Mouse (Mus musculus): ENCODE results near the gene Etv3.
"Not testable (repeated sequence)": the region's sequence is repeated elsewhere in the genome, so short reads cannot be mapped to it uniquely, and the experiment has no call there.

Etv3 gene

DNA sequence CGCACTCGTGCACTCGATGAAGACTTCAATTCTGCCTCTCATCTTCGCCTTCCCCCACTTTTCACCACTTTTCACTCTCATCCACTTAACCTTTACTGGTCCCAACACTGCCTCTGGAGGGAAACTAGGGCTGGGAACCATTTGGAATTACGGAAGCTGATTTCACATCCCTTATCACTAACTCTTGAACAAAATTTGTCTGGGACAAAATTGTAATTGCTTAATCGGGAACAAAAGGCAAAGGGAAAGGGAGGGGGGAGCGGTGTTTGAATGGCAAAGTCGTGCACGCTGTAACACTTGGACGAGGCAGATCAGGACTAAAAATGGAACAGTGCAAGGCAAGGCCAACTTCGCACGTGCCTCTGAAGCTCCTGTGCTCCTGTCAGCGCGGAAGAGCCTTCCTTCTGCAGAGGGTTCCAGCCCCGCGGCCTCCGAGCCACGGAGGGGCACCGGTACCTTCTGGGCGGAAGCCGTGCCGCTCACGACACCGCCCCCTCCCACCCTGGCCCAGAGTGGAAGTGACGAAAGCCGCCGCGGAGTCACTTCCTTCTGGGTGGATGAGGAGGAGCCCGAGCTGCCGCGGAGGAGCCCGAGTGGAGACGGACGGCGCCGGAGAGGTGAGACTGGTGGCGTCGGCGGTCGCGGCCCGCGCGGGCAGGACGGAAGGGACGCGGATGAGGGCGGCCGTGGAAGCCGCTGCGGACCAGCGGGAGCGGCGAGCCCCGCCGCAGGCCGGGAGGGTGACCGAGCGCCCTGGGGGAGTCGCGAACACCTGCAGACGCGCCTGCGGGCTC is at the start of gene Etv3:
Gene Etv3 (plus strand): TSS at position 365 of the 794 bp plus-strand sequence.
- DNase-seq (ENCODE audit: low read depth in 2 of 2, low spot score in 2 of 2) = peak; percentile 81 to 86

GRCm38 (mm10) chr3:87477948-87478347 is 47.3 kb upstream of the Etv3 start:
- DNase-seq (ENCODE audit: low read depth in 2 of 2, low spot score in 2 of 2) = not testable (repeated sequence)

DNA sequence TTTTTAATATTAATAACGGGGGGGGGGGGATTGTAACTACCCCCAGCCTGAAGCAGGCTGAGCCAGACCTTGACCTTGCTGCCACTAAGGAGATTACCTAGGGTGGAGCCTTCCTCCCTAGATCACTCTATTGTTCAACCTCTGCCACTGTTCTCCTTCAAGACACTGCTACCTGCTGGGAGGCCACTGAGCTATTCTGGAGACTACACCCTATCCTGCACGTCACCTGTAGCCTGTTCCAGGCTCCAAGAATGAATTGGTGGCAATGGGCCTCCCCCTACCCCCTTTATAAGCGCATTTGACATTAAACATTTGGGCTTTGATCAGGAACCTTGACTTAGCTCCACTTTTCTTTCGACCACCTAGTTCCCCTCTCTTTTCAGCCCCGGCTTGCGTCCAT is 46.6 kb upstream of the Etv3 start:
- not testable (repeated sequence) for DNase-seq (ENCODE audit: low read depth in 2 of 2, low spot score in 2 of 2)

- not testable (repeated sequence) for DNase-seq (ENCODE audit: low read depth in 2 of 2, low spot score in 2 of 2)
Observed at GRCm38 (mm10) chr3:87479230-87479629, 46.0 kb upstream of the Etv3 start.

DNA sequence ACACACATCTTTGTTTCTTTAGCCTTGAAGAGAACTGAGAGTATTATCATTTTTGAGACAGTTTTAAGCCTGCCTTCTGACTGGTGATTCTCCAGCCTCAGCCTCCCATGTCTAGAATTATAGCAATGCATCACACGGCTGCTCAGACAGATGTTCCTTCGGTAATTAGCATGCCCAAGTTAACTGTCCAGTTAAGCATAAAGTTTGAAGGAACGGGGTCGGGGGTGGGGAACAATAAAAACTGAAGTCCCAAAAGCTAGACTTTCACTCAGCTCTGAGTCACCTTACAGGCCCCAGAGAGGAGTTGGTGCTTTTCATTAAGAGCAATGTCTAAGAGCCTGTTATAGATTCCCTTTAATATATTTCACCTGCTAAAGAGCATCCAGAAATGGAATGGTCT is 37.8 kb upstream of the Etv3 start:
- DNase-seq (ENCODE audit: low read depth in 2 of 2, low spot score in 2 of 2) = no peak

DNA sequence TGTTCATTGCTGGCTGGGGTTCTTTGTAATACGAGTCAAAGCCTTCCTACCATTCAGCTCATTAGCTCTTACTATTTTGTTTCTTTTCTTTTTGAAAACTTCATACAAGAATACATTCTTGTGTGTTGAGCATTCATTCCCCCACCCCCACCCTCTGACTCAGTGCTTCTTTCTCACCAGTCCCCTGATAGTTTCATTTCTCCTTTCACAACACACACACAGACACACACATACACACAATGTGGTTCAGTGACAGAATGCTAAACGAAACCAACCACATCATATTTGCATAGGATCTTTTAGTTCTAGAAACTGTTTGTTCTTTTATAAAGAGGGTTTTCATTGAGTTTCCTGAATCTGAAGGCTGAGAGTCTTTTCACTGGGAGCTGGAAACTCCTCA is 37.3 kb upstream of the Etv3 start:
- DNase-seq (ENCODE audit: low read depth in 2 of 2, low spot score in 2 of 2) = no peak

GRCm38 (mm10) chr3:87498266-87498665 is 26.9 kb upstream of the Etv3 start:
- no peak for DNase-seq (ENCODE audit: low read depth in 2 of 2, low spot score in 2 of 2)

- peak; percentile 30 to 68 for DNase-seq (ENCODE audit: low read depth in 2 of 2, low spot score in 2 of 2)
Observed at GRCm38 (mm10) chr3:87499072-87499471, 26.1 kb upstream of the Etv3 start.

GRCm38 (mm10) chr3:87500088-87501055 is 24.8 kb upstream of the Etv3 start:
- no peak for DNase-seq (ENCODE audit: low read depth in 2 of 2, low spot score in 2 of 2)

DNA sequence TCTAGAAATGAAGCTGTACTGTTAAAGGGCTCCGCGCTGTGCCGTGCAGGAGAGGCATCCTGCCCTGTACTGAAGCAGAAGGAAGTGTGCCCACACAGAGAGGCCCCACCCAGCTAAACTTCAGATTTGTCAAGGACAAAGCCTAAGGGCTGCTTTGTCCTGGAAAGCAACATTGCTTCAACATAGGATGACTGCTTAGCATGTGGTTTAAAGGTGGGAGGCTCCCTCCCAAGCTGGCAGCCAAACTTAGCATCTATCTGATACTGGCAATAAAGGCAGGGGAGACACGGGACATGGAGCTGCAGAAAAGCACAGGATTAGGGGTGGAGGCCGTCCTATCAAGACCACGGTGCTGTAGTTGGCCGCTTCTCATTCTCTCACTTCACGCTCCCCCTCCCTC is 24.1 kb upstream of the Etv3 start:
- no peak for DNase-seq (ENCODE audit: low read depth in 2 of 2, low spot score in 2 of 2)

- DNase-seq (ENCODE audit: low read depth in 2 of 2, low spot score in 2 of 2) = no peak
Observed at GRCm38 (mm10) chr3:87502771-87503170, 22.4 kb upstream of the Etv3 start.

GRCm38 (mm10) chr3:87504330-87504729 is 20.9 kb upstream of the Etv3 start:
- DNase-seq (ENCODE audit: low read depth in 2 of 2, low spot score in 2 of 2) = no peak

DNA sequence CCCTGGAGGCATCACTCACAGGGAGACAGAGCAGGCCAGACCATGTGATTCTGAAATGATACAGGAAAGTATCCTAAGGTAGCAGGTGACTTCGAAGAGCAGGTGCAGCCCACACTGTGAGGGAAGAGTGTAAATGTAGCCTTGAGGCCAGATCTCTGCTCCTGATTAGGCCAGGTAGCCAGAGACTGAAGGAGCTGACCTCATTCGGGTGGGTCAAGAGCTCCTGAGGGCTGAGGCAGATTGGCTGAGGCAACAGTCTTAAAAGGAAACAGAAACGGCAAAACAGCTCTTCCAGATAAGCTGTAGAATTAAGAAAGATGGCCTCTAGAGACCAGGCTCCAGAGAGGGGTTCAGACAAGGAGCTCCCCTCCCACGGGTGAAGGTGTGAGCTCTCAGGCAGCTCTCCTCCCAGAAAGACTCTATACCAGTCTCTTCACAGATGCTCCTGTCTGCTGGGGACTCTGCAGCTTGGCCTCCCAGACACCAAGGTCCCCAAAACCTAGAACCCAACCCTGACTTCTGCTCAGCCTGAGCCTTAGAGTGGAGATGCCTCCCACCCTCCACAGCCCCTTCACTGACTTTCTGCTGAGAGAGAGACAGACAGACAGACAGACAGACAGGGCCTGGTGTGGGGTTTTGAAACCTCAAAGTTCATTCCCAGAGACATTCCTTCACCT is 20.3 kb upstream of the Etv3 start:
- DNase-seq (ENCODE audit: low read depth in 2 of 2, low spot score in 2 of 2) = no peak

- DNase-seq (ENCODE audit: low read depth in 2 of 2, low spot score in 2 of 2) = no peak
Observed at GRCm38 (mm10) chr3:87506456-87507416, 18.5 kb upstream of the Etv3 start.

DNA sequence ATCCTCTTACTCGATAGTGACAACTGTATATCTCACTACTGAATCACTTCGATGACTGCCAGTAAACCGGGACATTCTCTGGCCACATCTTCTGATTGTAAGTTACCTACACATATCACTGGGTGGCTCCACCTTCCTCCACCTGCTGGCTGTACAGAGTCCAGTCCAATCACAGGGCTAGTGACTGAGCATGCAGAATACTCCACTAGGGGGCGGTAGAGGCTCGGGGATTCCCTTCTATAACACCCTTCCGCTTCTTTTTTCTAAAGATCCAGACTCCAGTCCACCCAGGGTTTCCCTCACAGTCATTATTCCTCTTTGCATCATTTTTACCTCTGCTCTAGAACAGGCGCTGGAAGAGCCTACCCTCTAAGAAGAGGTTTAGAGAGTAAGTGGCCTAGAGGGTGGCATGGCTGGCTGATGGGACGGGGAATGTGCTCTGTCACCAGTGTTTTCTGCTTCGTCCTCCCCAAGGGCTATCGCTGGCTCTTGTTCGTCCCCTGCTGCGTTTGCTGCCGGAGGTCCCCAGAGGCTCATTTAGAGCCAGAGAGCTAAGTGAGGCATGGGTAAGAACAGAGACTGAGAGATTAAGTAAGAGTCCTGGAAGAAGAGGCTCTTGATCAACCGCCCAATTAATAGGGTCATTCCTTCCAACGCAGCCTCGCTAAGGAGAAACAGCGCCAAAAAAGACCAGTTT is 16.9 kb upstream of the Etv3 start:
- DNase-seq (ENCODE audit: low read depth in 2 of 2, low spot score in 2 of 2) = peak; percentile 82 to 87

- DNase-seq (ENCODE audit: low read depth in 2 of 2, low spot score in 2 of 2) = no peak
Observed at GRCm38 (mm10) chr3:87509061-87509460, 16.1 kb upstream of the Etv3 start.

DNA sequence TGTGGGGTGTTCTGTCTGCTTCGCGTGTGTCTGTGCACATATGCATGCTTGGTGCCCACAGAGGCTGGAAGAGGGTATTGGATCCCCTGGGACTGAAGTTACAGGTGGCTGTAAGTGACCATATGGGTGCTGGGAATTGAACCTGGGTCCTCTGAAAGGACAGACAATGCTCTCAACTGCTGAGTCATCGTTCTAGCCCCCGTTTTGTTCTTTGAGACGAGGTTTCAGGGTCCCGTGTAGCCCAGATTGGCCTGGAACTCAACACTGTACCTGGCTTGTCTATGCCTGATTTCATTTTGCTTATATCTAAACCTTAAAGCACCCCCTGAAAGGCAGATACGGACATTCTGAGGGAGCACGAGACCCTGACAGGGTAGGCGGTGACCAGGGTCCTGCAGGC is 14.4 kb upstream of the Etv3 start:
- no peak for DNase-seq (ENCODE audit: low read depth in 2 of 2, low spot score in 2 of 2)

DNA sequence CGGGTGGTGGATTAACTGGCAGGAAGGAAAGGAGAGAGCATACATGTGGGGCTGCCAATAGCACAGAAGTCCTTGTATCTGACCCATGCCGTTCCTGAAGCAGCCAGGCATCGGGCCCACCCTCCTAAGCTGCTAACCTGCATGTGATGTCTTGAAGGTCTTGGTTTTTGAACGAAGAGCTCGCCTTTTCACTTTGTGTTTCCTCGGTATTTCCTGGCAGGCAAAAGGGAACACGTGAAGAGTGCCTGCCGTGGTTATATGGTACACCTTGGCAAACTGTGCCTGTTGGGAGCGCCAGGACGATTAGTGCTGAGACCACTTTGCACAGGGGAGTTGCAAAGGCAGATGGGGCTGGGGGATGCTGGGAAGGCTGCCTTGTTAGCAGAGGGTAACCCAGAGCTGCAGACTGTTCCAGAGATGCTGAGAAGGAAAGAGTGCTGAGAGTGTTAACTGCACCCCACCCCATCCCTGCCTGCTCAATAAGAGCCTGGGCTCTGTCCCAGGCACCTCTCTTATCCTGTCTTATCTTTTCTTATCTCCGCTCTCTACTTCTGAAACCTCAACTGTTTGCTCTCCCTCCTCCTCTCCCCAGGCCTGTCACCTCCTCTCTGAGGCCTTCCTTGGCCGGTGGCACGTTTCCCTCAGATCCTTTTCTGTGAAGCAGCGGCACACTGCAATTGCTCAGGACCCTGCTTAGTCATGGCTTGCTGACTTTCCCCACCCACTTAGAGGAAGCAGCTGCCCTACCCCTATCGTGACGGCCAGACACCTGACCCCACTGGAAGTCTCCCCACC is 13.0 kb upstream of the Etv3 start:
- DNase-seq (ENCODE audit: low read depth in 2 of 2, low spot score in 2 of 2) = no peak

- peak in 1 of 2 experiments; percentile 36 for DNase-seq (ENCODE audit: low read depth in 2 of 2, low spot score in 2 of 2)
Observed at GRCm38 (mm10) chr3:87515567-87516081, 9.6 kb upstream of the Etv3 start.
